Mouse (Mus musculus): ENCODE data around the gene Gtsf1l.

The Gtsf1l gene

GRCm38 (mm10) chr2:163087728-163088127, at the start of gene Gtsf1l:
TSS of gene Gtsf1l (minus strand) at chr2:163087855.
- DNase-seq (ENCODE audit: inconsistent ontology term), result no peak

- no peak for DNase-seq (ENCODE audit: inconsistent ontology term)
These were observed 49.3 kb upstream of the Gtsf1l start for GRCm38 (mm10) chr2:163136996-163137395.

- no peak for DNase-seq (ENCODE audit: inconsistent ontology term)
These were observed 48.3 kb upstream of the Gtsf1l start for GRCm38 (mm10) chr2:163135931-163136330.

GRCm38 (mm10) chr2:163132314-163132713, 44.7 kb upstream of the Gtsf1l start:
- DNase-seq (ENCODE audit: inconsistent ontology term), result no peak

- no peak for DNase-seq (ENCODE audit: inconsistent ontology term)
These were observed 43.2 kb upstream of the Gtsf1l start for GRCm38 (mm10) chr2:163130837-163131236.

GRCm38 (mm10) chr2:163123496-163123895, 35.8 kb upstream of the Gtsf1l start:
- no peak for DNase-seq (ENCODE audit: inconsistent ontology term)

- DNase-seq (ENCODE audit: inconsistent ontology term), result peak; percentile 81
These were observed 34.7 kb upstream of the Gtsf1l start for GRCm38 (mm10) chr2:163122319-163122718.

- no peak for DNase-seq (ENCODE audit: inconsistent ontology term)
These were observed 33.7 kb upstream of the Gtsf1l start for GRCm38 (mm10) chr2:163121353-163121660.

GRCm38 (mm10) chr2:163120626-163121352, 33.1 kb upstream of the Gtsf1l start:
- DNase-seq (ENCODE audit: inconsistent ontology term), result no peak

- DNase-seq (ENCODE audit: inconsistent ontology term), result no peak
These were observed 24.0 kb upstream of the Gtsf1l start for GRCm38 (mm10) chr2:163111413-163112201.

- no peak for DNase-seq (ENCODE audit: inconsistent ontology term)
These were observed 23.1 kb upstream of the Gtsf1l start for GRCm38 (mm10) chr2:163110706-163111105.

- DNase-seq (ENCODE audit: inconsistent ontology term), result no peak
These were observed 20.7 kb upstream of the Gtsf1l start for GRCm38 (mm10) chr2:163108385-163108784.

GRCm38 (mm10) chr2:163104086-163104770, 16.6 kb upstream of the Gtsf1l start:
- DNase-seq (ENCODE audit: inconsistent ontology term), result no peak

GRCm38 (mm10) chr2:163102900-163103653, 15.4 kb upstream of the Gtsf1l start:
- peak; percentile 48 for DNase-seq (ENCODE audit: inconsistent ontology term)

GRCm38 (mm10) chr2:163102216-163102615, 14.6 kb upstream of the Gtsf1l start:
- DNase-seq (ENCODE audit: inconsistent ontology term), result no peak

- peak; percentile 57 for DNase-seq (ENCODE audit: inconsistent ontology term)
These were observed 14.1 kb upstream of the Gtsf1l start for GRCm38 (mm10) chr2:163101646-163102203.

GRCm38 (mm10) chr2:163100551-163100950, 12.9 kb upstream of the Gtsf1l start:
- DNase-seq (ENCODE audit: inconsistent ontology term), result peak; percentile 51

GRCm38 (mm10) chr2:163099919-163100318, 12.3 kb upstream of the Gtsf1l start:
- DNase-seq (ENCODE audit: inconsistent ontology term), result no peak

GRCm38 (mm10) chr2:163095784-163096183, 8.1 kb upstream of the Gtsf1l start:
- no peak for DNase-seq (ENCODE audit: inconsistent ontology term)

GRCm38 (mm10) chr2:163094909-163095308, 7.3 kb upstream of the Gtsf1l start:
- no peak for DNase-seq (ENCODE audit: inconsistent ontology term)

GRCm38 (mm10) chr2:163089475-163090123, 1.9 kb upstream of the Gtsf1l start:
- no peak for DNase-seq (ENCODE audit: inconsistent ontology term)
